Mouse (Mus musculus): ENCODE data around the gene Klhl36.
A peak's percentile ranks its signal among the peaks of the same experiment; 100 is the strongest.

The Klhl36 gene

GRCm38 (mm10) chr8:119861706-119862389, at the start of gene Klhl36:
Gene Klhl36 (plus strand): TSS chr8:119862266.
- peak; percentile 99 for DNase-seq (ENCODE audit: low spot score in 2 of 2)

- peak in 1 of 2 experiments; percentile 28 for DNase-seq (ENCODE audit: low spot score in 2 of 2)
Observed at GRCm38 (mm10) chr8:119812650-119813431, 49.2 kb upstream of the Klhl36 start.

GRCm38 (mm10) chr8:119816219-119816618, 45.8 kb upstream of the Klhl36 start:
- peak in 1 of 2 experiments; percentile 62 for DNase-seq (ENCODE audit: low spot score in 2 of 2)

GRCm38 (mm10) chr8:119817446-119817845, 44.6 kb upstream of the Klhl36 start:
- peak in 1 of 2 experiments; percentile 23 for DNase-seq (ENCODE audit: low spot score in 2 of 2)

- DNase-seq (ENCODE audit: low spot score in 2 of 2), result no peak
Observed at GRCm38 (mm10) chr8:119819316-119819715, 42.8 kb upstream of the Klhl36 start.

GRCm38 (mm10) chr8:119819976-119820375, 42.1 kb upstream of the Klhl36 start:
- DNase-seq (ENCODE audit: low spot score in 2 of 2), result no peak

- DNase-seq (ENCODE audit: low spot score in 2 of 2), result no peak
Observed at GRCm38 (mm10) chr8:119821691-119822090, 40.4 kb upstream of the Klhl36 start.

- no peak for DNase-seq (ENCODE audit: low spot score in 2 of 2)
Observed at GRCm38 (mm10) chr8:119823278-119823677, 38.8 kb upstream of the Klhl36 start.

- DNase-seq (ENCODE audit: low spot score in 2 of 2), result peak in 1 of 2 experiments; percentile 43
Observed at GRCm38 (mm10) chr8:119824100-119824499, 38.0 kb upstream of the Klhl36 start.

- peak in 1 of 2 experiments; percentile 16 for DNase-seq (ENCODE audit: low spot score in 2 of 2)
Observed at GRCm38 (mm10) chr8:119824809-119825273, 37.2 kb upstream of the Klhl36 start.

- no peak for DNase-seq (ENCODE audit: low spot score in 2 of 2)
Observed at GRCm38 (mm10) chr8:119825950-119826730, 35.9 kb upstream of the Klhl36 start.

- DNase-seq (ENCODE audit: low spot score in 2 of 2), result no peak
Observed at GRCm38 (mm10) chr8:119826982-119827381, 35.1 kb upstream of the Klhl36 start.

- peak in 1 of 2 experiments; percentile 30 for DNase-seq (ENCODE audit: low spot score in 2 of 2)
Observed at GRCm38 (mm10) chr8:119827721-119828153, 34.3 kb upstream of the Klhl36 start.

GRCm38 (mm10) chr8:119829015-119829414, 33.1 kb upstream of the Klhl36 start:
- no peak for DNase-seq (ENCODE audit: low spot score in 2 of 2)

GRCm38 (mm10) chr8:119829420-119829819, 32.6 kb upstream of the Klhl36 start:
- DNase-seq (ENCODE audit: low spot score in 2 of 2), result peak in 1 of 2 experiments; percentile 37

- DNase-seq (ENCODE audit: low spot score in 2 of 2), result no peak
Observed at GRCm38 (mm10) chr8:119829870-119830580, 32.0 kb upstream of the Klhl36 start.

GRCm38 (mm10) chr8:119830589-119830988, 31.5 kb upstream of the Klhl36 start:
- no peak for DNase-seq (ENCODE audit: low spot score in 2 of 2)

- peak in 1 of 2 experiments; percentile 62 for DNase-seq (ENCODE audit: low spot score in 2 of 2)
Observed at GRCm38 (mm10) chr8:119831336-119831995, 30.6 kb upstream of the Klhl36 start.

- DNase-seq (ENCODE audit: low spot score in 2 of 2), result no peak
Observed at GRCm38 (mm10) chr8:119832101-119832617, 29.9 kb upstream of the Klhl36 start.

GRCm38 (mm10) chr8:119832931-119833330, 29.1 kb upstream of the Klhl36 start:
- DNase-seq (ENCODE audit: low spot score in 2 of 2), result no peak

All from urinary bladder, postnatal 36 days (tissue).